Comparison of ENCODE assay signal across 10 mouse cellular contexts in genomic region chr19:17834894-17835293, GRCm38 (mm10). TPM values are rescaled to one million over a fixed set of nuclear protein-coding genes. Genes with fewer than 3 reads are reported as not detected.
A peak's percentile ranks its signal among the peaks of the same experiment; 100 is the strongest.
DNase-seq lines count a peak whose midpoint lies in the region; ATAC-seq and TF ChIP-seq lines count a peak whose summit lies in the region.
"Had no signal": no experiment of that assay in that cellular context is flagged by ENCODE, and none has a peak within 500 bp of the region (broad histone marks: within the 10 kb centered on the region; RNA-seq: fewer than 3 reads in every experiment).

No protein-coding gene starts in this region.

- intact Hi-C loops in heart, postnatal 36 days (cut with DNase I): loop anchor here (5.0 to 10.0 kb wide), 3 partner anchors 370 to 830 kb away; partner anchors contain the start of gene Rfk

- H3K4me1 ChIP-seq in heart, embryonic 16.5 days (ENCODE audit: control insufficient read depth, insufficient read depth, low read length): peaks cover 34% of the 10 kb centered on the region
- H3K4me1 ChIP-seq in midbrain, embryonic 13.5 days (replicated peaks): peaks cover 23% of the 10 kb centered on the region
- no peaks in the 10 kb centered on the region; the same call in 1 of the 2 replicates for H3K4me1 ChIP-seq in midbrain, postnatal 0 days (ENCODE audit: insufficient read depth, low read length)
- H3K4me1 ChIP-seq in intestine, embryonic 14.5 days (replicated peaks; ENCODE audit: control insufficient read depth, insufficient read depth, low read length): peaks cover 4% of the 10 kb centered on the region
- peaks cover 29% of the 10 kb centered on the region for H3K4me1 ChIP-seq in neural tube, embryonic 15.5 days

- H3K4me3 ChIP-seq in heart, embryonic 16.5 days (ENCODE audit: low read length): no peak overlapping the region
- peak overlapping the region; percentile 59 for H3K4me3 ChIP-seq in midbrain, embryonic 13.5 days (replicated peaks)
- no peak overlapping the region for H3K4me3 ChIP-seq in midbrain, postnatal 0 days (ENCODE audit: low read depth, low read length)
- no peak overlapping the region for H3K4me3 ChIP-seq in intestine, embryonic 14.5 days (ENCODE audit: low read depth, low read length)
- peak overlapping the region; percentile 70 for H3K4me3 ChIP-seq in neural tube, embryonic 15.5 days (replicated peaks)

- no peak for ATAC-seq in heart, embryonic 16.5 days (replicated peaks; ENCODE audit: extremely low read depth, insufficient read depth, low FRiP score)
- ATAC-seq in midbrain, embryonic 13.5 days: no peak
- ATAC-seq in midbrain, postnatal 0 days (ENCODE audit: low FRiP score): no peak
- ATAC-seq in intestine, embryonic 14.5 days (replicated peaks; ENCODE audit: low FRiP score, low TSS enrichment, low read depth): no peak
- no peak for ATAC-seq in neural tube, embryonic 15.5 days (ENCODE audit: low FRiP score)

- H3K27ac ChIP-seq in heart, embryonic 16.5 days (ENCODE audit: low read length): no peak overlapping the region
- no peak overlapping the region for H3K27ac ChIP-seq in midbrain, embryonic 13.5 days
- no peak overlapping the region for H3K27ac ChIP-seq in midbrain, postnatal 0 days (ENCODE audit: low read depth, low read length)
- no peak overlapping the region for H3K27ac ChIP-seq in intestine, embryonic 14.5 days (ENCODE audit: low read depth)
- H3K27ac ChIP-seq in neural tube, embryonic 15.5 days (replicated peaks): no peak overlapping the region

- H3K9me3 ChIP-seq in heart, embryonic 16.5 days (replicated peaks; ENCODE audit: control insufficient read depth, low read length): no peaks in the 10 kb centered on the region
- no peaks in the 10 kb centered on the region for H3K9me3 ChIP-seq in midbrain, embryonic 13.5 days
- no peaks in the 10 kb centered on the region for H3K9me3 ChIP-seq in midbrain, postnatal 0 days (ENCODE audit: low read length)
- H3K9me3 ChIP-seq in intestine, embryonic 14.5 days (ENCODE audit: control insufficient read depth, low read length): no peaks in the 10 kb centered on the region
- H3K9me3 ChIP-seq in neural tube, embryonic 15.5 days (replicated peaks): no peaks in the 10 kb centered on the region

- DNase-seq in heart, postnatal 36 days: no peak
- no peak for DNase-seq in midbrain, postnatal 0 days (ENCODE audit: low spot score)
- no peak for DNase-seq in intestine, embryonic 14.5 days (ENCODE audit: low spot score)
- no peak for DNase-seq in cerebellum, postnatal 25 days
- DNase-seq in kidney, postnatal 25 days: no peak

- H3K9ac ChIP-seq in heart, embryonic 16.5 days (ENCODE audit: low read length): no peak overlapping the region
- no peak overlapping the region for H3K9ac ChIP-seq in midbrain, embryonic 13.5 days (replicated peaks)
- no peak overlapping the region for H3K9ac ChIP-seq in midbrain, postnatal 0 days (replicated peaks; ENCODE audit: low read length, poor library complexity, severe bottlenecking)
- H3K9ac ChIP-seq in intestine, embryonic 14.5 days (ENCODE audit: low read length): no peak overlapping the region
- no peak overlapping the region for H3K9ac ChIP-seq in neural tube, embryonic 15.5 days (replicated peaks)

- no peak for TF ChIP-seq CTCF in midbrain, postnatal 0 days (IDR thresholded peaks at IDR 0.05)

- H3K4me2 ChIP-seq in heart, embryonic 16.5 days (ENCODE audit: low read depth, low read length): peak overlapping the region; percentile 98; the same call in 1 of the 2 replicates
- peak overlapping the region; percentile 90 for H3K4me2 ChIP-seq in midbrain, embryonic 13.5 days (replicated peaks)
- no peak overlapping the region; the same call in 1 of the 2 replicates for H3K4me2 ChIP-seq in midbrain, postnatal 0 days (ENCODE audit: low read depth, low read length, poor library complexity, severe bottlenecking)
- H3K4me2 ChIP-seq in intestine, embryonic 14.5 days (ENCODE audit: low read length): peak overlapping the region; percentile 86
- peak overlapping the region; percentile 94 for H3K4me2 ChIP-seq in neural tube, embryonic 15.5 days

- H3K27me3 ChIP-seq in heart, embryonic 16.5 days (ENCODE audit: control insufficient read depth, insufficient read depth, low read length): no peaks in the 10 kb centered on the region
- peaks cover 33% of the 10 kb centered on the region for H3K27me3 ChIP-seq in midbrain, embryonic 13.5 days
- peaks cover 3% of the 10 kb centered on the region; the same call in 1 of the 2 replicates for H3K27me3 ChIP-seq in midbrain, postnatal 0 days (ENCODE audit: insufficient read depth, low read length)
- no peaks in the 10 kb centered on the region for H3K27me3 ChIP-seq in intestine, embryonic 14.5 days (replicated peaks; ENCODE audit: control insufficient read depth, insufficient read depth, low read length)
- H3K27me3 ChIP-seq in neural tube, embryonic 15.5 days (replicated peaks): no peaks in the 10 kb centered on the region
- H3K27me3 ChIP-seq: CH12.LX had no signal

- H3K36me3 ChIP-seq in heart, embryonic 16.5 days (ENCODE audit: control insufficient read depth, insufficient read depth): no peaks in the 10 kb centered on the region
- H3K36me3 ChIP-seq in midbrain, embryonic 13.5 days: no peaks in the 10 kb centered on the region
- H3K36me3 ChIP-seq in midbrain, postnatal 0 days (ENCODE audit: insufficient read depth, low read length): no peaks in the 10 kb centered on the region
- H3K36me3 ChIP-seq in intestine, embryonic 14.5 days (ENCODE audit: control insufficient read depth, insufficient read depth, low read length): no peaks in the 10 kb centered on the region
- no peaks in the 10 kb centered on the region for H3K36me3 ChIP-seq in neural tube, embryonic 15.5 days

RNA-seq across cellular contexts. Expression of gene Pcsk5, which starts 2.5 kb away (rescaled TPM):
- polyA plus RNA-seq in heart, embryonic 16.5 days (2015; fragmentation: Nextera tagmentation; extraction: Ambion mirVana): 10.0 and 12.1 TPM in 2 replicates
- total RNA-seq in heart, postnatal 36 days (2021): 1 to 10 TPM; 2.2 to 3.2 TPM
- 6.1 and 7.1 TPM in 2 replicates for polyA plus RNA-seq in midbrain, embryonic 13.5 days (2015; fragmentation: Nextera tagmentation; extraction: Ambion mirVana)
- total RNA-seq in midbrain, postnatal 0 days (2014; rRNA removed): 8.8 and 9.1 TPM in 2 replicates
- 7.3 and 8.8 TPM in 2 replicates for polyA plus RNA-seq in midbrain, postnatal 0 days (2015; fragmentation: Nextera tagmentation; extraction: Ambion mirVana)
- polyA plus RNA-seq in intestine, embryonic 14.5 days (2014; fragmentation: Nextera tagmentation; extraction: Ambion mirVana): 27.1 and 27.4 TPM in 2 replicates
- polyA plus RNA-seq in neural tube, embryonic 15.5 days (2015; fragmentation: Nextera tagmentation; extraction: Ambion mirVana): 11.4 and 13.0 TPM in 2 replicates
- total RNA-seq: CH12.LX; megakaryocyte-erythroid progenitor cell, adult 5-6 weeks had no signal

Comparison
In these comparisons a context has a peak if more than half of its experiments do, and no peak if none do; other contexts are left out.
1. H3K4me3 ChIP-seq: peak in midbrain, embryonic 13.5 days (single experiment) and neural tube, embryonic 15.5 days (single experiment); none in heart, embryonic 16.5 days (single experiment), midbrain, postnatal 0 days (single experiment) and intestine, embryonic 14.5 days (single experiment).